Mouse (Mus musculus) heart, embryonic 14.5 days (tissue): ENCODE results near the gene Lypd6b. TPM values are rescaled to one million over a fixed set of nuclear protein-coding genes. Genes with fewer than 3 reads are reported as not detected.

Experiments
- ATAC-seq: fragments of 200-750 bp; cut with Nextera tagmentation; 2 replicates; pipeline ENCODE4 v1.8.0; 2017; ENCODE audit warnings: low read depth, moderate TSS enrichment; ENCODE audit not compliant: insufficient number of reproducible peaks, insufficient read depth, low FRiP score
- H3K27ac ChIP-seq, 2 experiments: fragments of 200-500 bp in 1 of 2; fragments of 300-500 bp in 1 of 2; sonication (generic) in 1 of 2; replicated peaks in 1 of 2; 2 replicates each; pipeline ENCODE4 v1.5.1; 2012 to 2014; ENCODE audit warnings: low read depth in 2 of 2, low read length in 2 of 2, control low read depth in 1 of 2, mild to moderate bottlenecking in 1 of 2, mixed read lengths in 1 of 2; ENCODE audit not compliant: control insufficient read depth in 1 of 2, insufficient read depth in 1 of 2
- H3K27me3 ChIP-seq: fragments of 300-500 bp; sonication (generic); 2 replicates; pipeline ENCODE4 v1.6.1; 2014; ENCODE audit warnings: mild to moderate bottlenecking, low read length, control low read depth; ENCODE audit not compliant: control insufficient read depth, insufficient read depth
- H3K36me3 ChIP-seq: fragments of 300-500 bp; sonication (generic); 2 replicates; pipeline ENCODE4 v1.6.1; 2014; ENCODE audit warnings: mild to moderate bottlenecking, control low read depth, low read length, mixed read lengths; ENCODE audit not compliant: control insufficient read depth, insufficient read depth
- H3K4me1 ChIP-seq, 2 experiments: fragments of 200-500 bp in 1 of 2; fragments of 300-500 bp in 1 of 2; sonication (generic) in 1 of 2; 2 replicates each; pipeline ENCODE4 v1.6.1; 2012 to 2014; ENCODE audit warnings: low read length in 2 of 2, control low read depth in 1 of 2, mixed read lengths in 1 of 2; ENCODE audit not compliant: control insufficient read depth in 2 of 2, insufficient read depth in 2 of 2
- H3K4me2 ChIP-seq: fragments of 300-500 bp; sonication (generic); 2 replicates; pipeline ENCODE4 v1.6.1; 2014; ENCODE audit warnings: mild to moderate bottlenecking, low read length
- H3K4me3 ChIP-seq, 2 experiments: fragments of 200-500 bp in 1 of 2; fragments of 300-500 bp in 1 of 2; sonication (generic) in 1 of 2; 2 replicates each; pipeline ENCODE4 v1.5.1; 2012 to 2014; ENCODE audit warnings: low read length in 2 of 2, mild to moderate bottlenecking in 2 of 2, control low read depth in 1 of 2, low read depth in 1 of 2, moderate library complexity in 1 of 2; ENCODE audit not compliant: control insufficient read depth in 1 of 2, insufficient read depth in 1 of 2
- H3K9ac ChIP-seq: fragments of 300-500 bp; sonication (generic); 2 replicates; pipeline ENCODE4 v1.6.1; 2014; ENCODE audit warnings: mild to moderate bottlenecking, low read length
- H3K9me3 ChIP-seq: fragments of 300-500 bp; sonication (generic); 2 replicates; pipeline ENCODE4 v1.6.1; 2016; ENCODE audit warnings: low read length, control low read depth; ENCODE audit not compliant: control insufficient read depth
- WGBS: fragments of 180-500 bp; shearing (Covaris S2); extraction: QIAGEN DNeasy Blood & Tissue Kit; methylation state at CpG from one replicate; pipeline ENCODE4 v1.1.7; 2014; 5-methylcytosine and 5-hydroxymethylcytosine counted together
- polyA plus RNA-seq: library from polyadenylated mRNA; unstranded; fragments of >200 nt; fragmentation: Nextera tagmentation; extraction: Ambion mirVana; gene quantifications from 2 replicates; pipeline ENCODE4 v1.2.1, GENCODE M21; 2014

Lypd6b gene
- polyA plus RNA-seq, 1 experiment from 2014 or later = 2.3 TPM

GRCm38 (mm10) chr2:49827756-49828155, 40.3 kb downstream of the Lypd6b start:
- WGBS = 55% methylated on average over 4 of the region's 4 CpGs
- Histone ChIP-seq H3K9me3 (no peaks in the 10 kb centered on the region), H3K4me1 (no peaks in the 10 kb centered on the region), H3K27ac (no peak overlapping the region), H3K9ac (no peak overlapping the region), H3K4me2 (no peak overlapping the region), H3K36me3 (no peaks in the 10 kb centered on the region), H3K27me3 (no peaks in the 10 kb centered on the region), H3K4me3 (no peak overlapping the region)
- ATAC-seq = no peak

GRCm38 (mm10) chr2:49830369-49830768, 42.9 kb downstream of the Lypd6b start:
- Histone ChIP-seq H3K9ac (no peak overlapping the region), H3K27me3 (no peaks in the 10 kb centered on the region), H3K4me3 (no peak overlapping the region), H3K4me1 (no peaks in the 10 kb centered on the region), H3K9me3 (no peaks in the 10 kb centered on the region), H3K4me2 (no peak overlapping the region), H3K36me3 (no peaks in the 10 kb centered on the region), H3K27ac (no peak overlapping the region)
- WGBS = 92% methylated on average over 3 of the region's 3 CpGs
- ATAC-seq = no peak

GRCm38 (mm10) chr2:49832277-49832803, 44.9 kb downstream of the Lypd6b start:
- WGBS = 76% methylated on average over 9 of the region's 9 CpGs
- Histone ChIP-seq H3K27ac (no peak overlapping the region), H3K27me3 (no peaks in the 10 kb centered on the region), H3K9me3 (no peaks in the 10 kb centered on the region), H3K4me3 (no peak overlapping the region), H3K4me2 (no peak overlapping the region), H3K9ac (no peak overlapping the region), H3K4me1 (no peaks in the 10 kb centered on the region), H3K36me3 (no peaks in the 10 kb centered on the region)
- ATAC-seq = no peak

GRCm38 (mm10) chr2:49837454-49838059, 50.1 kb downstream of the Lypd6b start:
- Histone ChIP-seq H3K9me3 (no peaks in the 10 kb centered on the region), H3K4me3 (no peak overlapping the region), H3K36me3 (no peaks in the 10 kb centered on the region), H3K9ac (no peak overlapping the region), H3K27ac (no peak overlapping the region), H3K27me3 (no peaks in the 10 kb centered on the region), H3K4me1 (peaks cover 0 to 9% of the 10 kb centered on the region in 2 experiments; a peak in 1 of 4 replicates), H3K4me2 (no peak overlapping the region)
- no peak for ATAC-seq
- WGBS = 64% methylated on average over 12 of the region's 12 CpGs

GRCm38 (mm10) chr2:49838611-49839010, 51.1 kb downstream of the Lypd6b start:
- no peak for ATAC-seq
- Histone ChIP-seq H3K27ac (no peak overlapping the region), H3K27me3 (no peaks in the 10 kb centered on the region), H3K4me3 (no peak overlapping the region), H3K36me3 (no peaks in the 10 kb centered on the region), H3K4me2 (no peak overlapping the region), H3K9me3 (no peaks in the 10 kb centered on the region), H3K4me1 (peaks cover 0 to 9% of the 10 kb centered on the region in 2 experiments; a peak in 1 of 4 replicates), H3K9ac (no peak overlapping the region)
- WGBS = 76% methylated on average over 7 of the region's 7 CpGs

- ATAC-seq = peak; percentile 61; the same call in 1 of the 2 replicates
- H3K27ac ChIP-seq = 0 out of 4 replicates have a peak overlapping the region, but pooled peaks of 1 of the 2 experiments have one; percentile 7
- 4% methylated on average over 6 of the region's 6 CpGs for WGBS
These were observed 53.1 kb downstream of the Lypd6b start for GRCm38 (mm10) chr2:49840573-49840972.

GRCm38 (mm10) chr2:49841089-49841488, 53.6 kb downstream of the Lypd6b start:
- no peak for ATAC-seq
- WGBS = 91% methylated on average over 5 of the region's 5 CpGs
- H3K27ac ChIP-seq = 0 out of 4 replicates have a peak overlapping the region, but pooled peaks of 1 of the 2 experiments have one; percentile 7

More at GRCm38 (mm10) chr2:49840573-49840972, 53.1 kb downstream of the Lypd6b start:
- Histone ChIP-seq H3K4me2 (no peak overlapping the region), H3K9me3 (no peaks in the 10 kb centered on the region), H3K36me3 (no peaks in the 10 kb centered on the region), H3K27me3 (no peaks in the 10 kb centered on the region), H3K4me1 (peaks cover 0 to 9% of the 10 kb centered on the region in 2 experiments; a peak in 1 of 4 replicates), H3K4me3 (no peak overlapping the region), H3K9ac (no peak overlapping the region)

More at GRCm38 (mm10) chr2:49841089-49841488, 53.6 kb downstream of the Lypd6b start:
- Histone ChIP-seq H3K4me3 (no peak overlapping the region), H3K36me3 (no peaks in the 10 kb centered on the region), H3K27me3 (no peaks in the 10 kb centered on the region), H3K9me3 (no peaks in the 10 kb centered on the region), H3K4me1 (peaks cover 0 to 9% of the 10 kb centered on the region in 2 experiments; a peak in 1 of 4 replicates), H3K4me2 (no peak overlapping the region), H3K9ac (no peak overlapping the region)
